Mouse (Mus musculus) bone marrow, adult 2 months (tissue): Measurements from ENCODE around the gene Cabcoco1. TPM values are rescaled to one million over a fixed set of nuclear protein-coding genes. Genes with fewer than 3 reads are reported as not detected.

Experiments used
- H3K27ac ChIP-seq: fragments of 200-500 bp; 2 replicates; pipeline ENCODE4 v1.5.1; 2012; ENCODE audit warnings: low read depth, mild to moderate bottlenecking, control low read depth, inconsistent platforms, low read length; ENCODE audit not compliant: control insufficient read depth, poor library complexity, insufficient read depth
- H3K4me1 ChIP-seq: fragments of 200-500 bp; 2 replicates; pipeline ENCODE4 v1.6.1; 2011; ENCODE audit warnings: low read length; ENCODE audit not compliant: control insufficient read depth, insufficient read depth
- H3K4me3 ChIP-seq: fragments of 200-500 bp; replicated peaks from 2 replicates; pipeline ENCODE3; 2011; ENCODE audit warnings: mild to moderate bottlenecking, low read depth, low read length, control low read depth; ENCODE audit not compliant: control insufficient read depth
- CTCF ChIP-seq: fragments of 200-500 bp; IDR thresholded peaks from 2 replicates; pipeline ENCODE4 v1.5.1; 2011; ENCODE audit warnings: low read length, control low read depth; ENCODE audit not compliant: control insufficient read depth, insufficient read depth
- POLR2A ChIP-seq: fragments of 200-500 bp; IDR thresholded peaks from 2 replicates; pipeline ENCODE4 v1.6.1; 2011; ENCODE audit warnings: low read depth, mild to moderate bottlenecking, control low read depth, low read length, borderline replicate concordance; ENCODE audit not compliant: control insufficient read depth
- WGBS: fragments of 180-500 bp; shearing (Covaris S2); methylation state at CpG from one replicate; pipeline ENCODE4 v1.1.7; 2018; 5-methylcytosine and 5-hydroxymethylcytosine counted together
- polyA plus RNA-seq: library from polyadenylated mRNA; stranded (reverse); fragments of >200 nt; gene quantifications from 2 replicates; pipeline ENCODE4 v1.2.4, GENCODE M21; 2011; ENCODE audit warnings: low replicate concordance; ENCODE audit not compliant: missing spikeins, insufficient read depth, insufficient read length

Gene Cabcoco1
- polyA plus RNA-seq, 1 experiment, result not detected

DNA sequence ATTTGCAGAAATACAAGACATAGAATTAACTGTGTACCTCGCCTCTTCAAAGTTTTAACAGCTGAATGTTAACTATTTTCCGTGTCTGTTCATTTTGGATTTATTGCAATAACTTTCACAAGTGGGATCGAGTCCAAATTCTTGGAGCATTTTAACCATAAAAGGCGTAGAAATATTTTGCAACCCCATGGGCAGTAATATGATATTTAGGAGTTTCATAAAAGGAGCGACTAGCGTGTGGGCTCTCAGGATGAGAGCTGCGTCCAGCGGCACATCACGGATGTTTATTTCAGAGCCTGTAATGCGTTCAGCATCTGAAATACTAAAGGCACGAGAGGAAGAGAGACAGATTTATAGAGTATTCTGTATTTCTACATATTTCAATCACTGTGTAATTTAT, 50.1 kb downstream of the Cabcoco1 start:
- TF ChIP-seq POLR2A (no peak), CTCF (no peak)
- Histone ChIP-seq H3K27ac (no peak overlapping the region), H3K4me1 (no peaks in the 10 kb centered on the region), H3K4me3 (no peak overlapping the region)
- WGBS, result 79% methylated on average over 11 of the region's 11 CpGs

DNA sequence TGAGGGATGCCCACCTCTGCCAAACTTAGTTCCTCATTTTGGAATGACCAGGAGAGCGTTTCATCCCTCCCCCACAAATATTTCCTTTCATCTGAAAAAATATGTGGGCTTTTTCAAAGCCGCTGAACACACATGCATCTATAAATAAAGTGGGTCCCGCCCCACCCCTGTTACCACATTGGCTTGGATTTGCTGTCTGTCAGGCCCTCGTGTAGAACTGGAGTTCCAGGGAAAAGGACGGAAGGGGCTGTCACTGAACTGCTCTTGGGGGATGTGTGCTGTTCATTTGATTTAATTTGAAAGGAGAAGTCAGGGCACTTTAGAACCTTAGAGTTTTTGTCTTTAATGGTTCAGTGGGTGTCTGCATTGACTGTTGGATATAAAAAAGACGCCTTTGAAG, 50.9 kb downstream of the Cabcoco1 start:
- TF ChIP-seq CTCF (no peak), POLR2A (no peak)
- Histone ChIP-seq H3K27ac (no peak overlapping the region), H3K4me3 (no peak overlapping the region), H3K4me1 (no peaks in the 10 kb centered on the region)
- WGBS, result 5% methylated on average over 6 of the region's 6 CpGs

- peaks cover 2% of the 10 kb centered on the region; the same call in 1 of the 2 replicates for H3K4me1 ChIP-seq
- 16% methylated on average over 8 of the region's 8 CpGs for WGBS
- TF ChIP-seq POLR2A, result no peak
- TF ChIP-seq CTCF, result no peak
- no peak overlapping the region for H3K4me3 ChIP-seq
- H3K27ac ChIP-seq, result no peak overlapping the region; the same call in 1 of the 2 replicates
Measured at GRCm38 (mm10) chr10:68472799-68473198, 68.9 kb downstream of the Cabcoco1 start.

DNA sequence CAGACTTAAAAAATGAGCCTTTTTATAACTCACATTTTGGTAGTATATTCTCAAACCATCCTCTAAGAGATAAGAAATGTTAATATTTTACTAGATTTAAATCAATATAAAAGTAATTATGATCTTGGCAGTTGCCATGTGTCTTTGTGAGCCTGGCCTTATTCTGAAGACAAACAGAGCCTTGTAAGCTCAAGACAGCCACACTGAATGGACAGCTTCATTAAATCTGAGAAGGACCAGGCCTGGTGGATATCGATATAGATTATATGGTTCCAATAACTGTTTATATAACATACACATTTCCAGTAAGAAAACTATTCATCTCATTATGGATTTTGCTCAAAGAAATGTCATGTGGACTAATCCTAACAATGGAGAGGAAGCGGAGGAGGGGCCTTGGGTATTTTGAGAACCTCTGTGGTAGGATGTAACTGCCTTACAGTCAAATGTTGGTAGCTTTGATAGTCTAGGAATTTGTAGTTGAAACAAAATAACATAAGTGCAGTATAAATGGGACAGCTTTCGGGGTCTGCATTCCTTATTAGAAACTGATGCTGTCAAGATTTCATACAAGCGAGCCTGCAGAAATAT, 75.9 kb downstream of the Cabcoco1 start:
- WGBS, result 75% methylated on average over 4 of the region's 4 CpGs

DNA sequence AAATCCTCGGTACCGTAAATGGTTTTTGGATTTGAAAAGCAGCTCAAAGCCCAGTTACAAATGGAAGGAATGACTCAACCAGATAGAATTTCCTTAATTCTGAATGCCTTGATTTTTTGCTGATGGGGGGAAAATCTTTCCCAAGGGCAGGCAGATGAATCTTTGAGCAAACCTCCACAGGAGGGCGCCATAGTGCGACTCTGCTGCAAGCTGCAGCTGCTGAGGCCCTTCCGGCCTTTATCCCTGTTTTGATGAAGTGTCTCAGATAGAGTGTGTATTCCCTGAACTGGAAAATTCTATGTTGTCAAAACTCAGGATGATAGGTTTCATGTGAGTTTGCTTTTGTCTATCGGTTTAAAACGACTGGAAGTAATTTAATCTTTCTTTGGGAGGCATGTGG, 76.8 kb downstream of the Cabcoco1 start:
- 39% methylated on average over 7 of the region's 7 CpGs for WGBS
- Histone ChIP-seq H3K4me1 (no peaks in the 10 kb centered on the region), H3K4me3 (no peak overlapping the region), H3K27ac (no peak overlapping the region)
- TF ChIP-seq POLR2A (no peak), CTCF (peak; percentile 64)

More for the DNA sequence above, 75.9 kb downstream of the Cabcoco1 start:
- TF ChIP-seq POLR2A (no peak), CTCF (no peak)
- H3K4me1 ChIP-seq, result no peaks in the 10 kb centered on the region
- H3K27ac ChIP-seq, result no peak overlapping the region
- no peak overlapping the region for H3K4me3 ChIP-seq

DNA sequence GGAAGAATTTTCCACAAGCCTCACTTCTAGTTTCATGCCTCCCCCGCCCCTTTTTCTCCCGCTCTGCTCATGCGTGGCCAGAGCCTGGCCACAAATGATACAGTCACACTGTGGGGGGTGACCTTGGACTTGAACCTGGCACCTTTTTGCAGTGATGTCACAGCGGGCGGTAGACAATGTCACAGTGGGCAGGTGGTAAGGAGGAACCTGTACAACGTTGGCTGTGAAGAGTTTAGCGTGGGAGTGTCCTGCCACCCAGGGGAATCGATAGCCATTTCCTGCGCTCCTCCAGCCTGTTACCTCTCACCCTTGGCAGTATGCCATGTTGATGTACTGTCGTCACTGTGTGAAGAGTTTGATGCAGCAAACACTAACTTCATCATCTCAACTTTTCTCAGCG, 81.9 kb downstream of the Cabcoco1 start:
- TF ChIP-seq POLR2A (no peak), CTCF (no peak)
- no peak overlapping the region for H3K4me3 ChIP-seq
- H3K27ac ChIP-seq, result no peak overlapping the region
- 80% methylated on average over 11 of the region's 11 CpGs for WGBS
- H3K4me1 ChIP-seq, result no peaks in the 10 kb centered on the region

GRCm38 (mm10) chr10:68457019-68457418, 84.7 kb downstream of the Cabcoco1 start:
- H3K4me3 ChIP-seq, result no peak overlapping the region
- 89% methylated on average over 7 of the region's 7 CpGs for WGBS

GRCm38 (mm10) chr10:68454541-68454940, 87.2 kb downstream of the Cabcoco1 start:
- TF ChIP-seq POLR2A (no peak), CTCF (peak; percentile 26; the same call in 1 of the 2 replicates)
- H3K4me3 ChIP-seq, result no peak overlapping the region
- no peaks in the 10 kb centered on the region for H3K4me1 ChIP-seq
- H3K27ac ChIP-seq, result no peak overlapping the region

More at GRCm38 (mm10) chr10:68457019-68457418, 84.7 kb downstream of the Cabcoco1 start:
- Histone ChIP-seq H3K4me1 (no peaks in the 10 kb centered on the region), H3K27ac (no peak overlapping the region)
- no peak for TF ChIP-seq CTCF
- TF ChIP-seq POLR2A, result no peak

GRCm38 (mm10) chr10:68446797-68447125, 94.9 kb downstream of the Cabcoco1 start:
- no peaks in the 10 kb centered on the region; the same call in 1 of the 2 replicates for H3K4me1 ChIP-seq
- 41% methylated on average over 5 of the region's 5 CpGs for WGBS
- no peak overlapping the region for H3K27ac ChIP-seq
- no peak for TF ChIP-seq POLR2A
- TF ChIP-seq CTCF, result no peak
- no peak overlapping the region for H3K4me3 ChIP-seq
